Mouse (Mus musculus) MEL (cell line): Measurements from ENCODE around the gene Strap. TPM values are rescaled to one million over a fixed set of nuclear protein-coding genes. Genes with fewer than 3 reads are reported as not detected.
"Not testable (repeated sequence)": the region's sequence is repeated elsewhere in the genome, so short reads cannot be mapped to it uniquely, and the experiment has no call there.

Experiments used
- DNase-seq: peaks from one replicate; pipeline ENCODE4 v3.0.0; 2011; ENCODE audit warnings: low read depth, low spot score
- H3K27ac ChIP-seq: 2 replicates; pipeline ENCODE4 v1.5.1; 2012; ENCODE audit warnings: low read depth, mild to moderate bottlenecking, control low read depth, low read length, moderate library complexity; ENCODE audit not compliant: control insufficient read depth
- H3K27me3 ChIP-seq, 2 experiments: fragments of 150-350 bp in 1 of 2; sonication (generic) in 1 of 2; 2 replicates each; pipeline ENCODE4 v1.6.1; 2012; ENCODE audit warnings: low read length in 2 of 2, mild to moderate bottlenecking in 2 of 2, improper control_type of control experiment in 1 of 2, moderate library complexity in 1 of 2; ENCODE audit not compliant: insufficient read depth in 2 of 2, control insufficient read depth in 1 of 2
- H3K36me3 ChIP-seq, 2 experiments: 2 replicates each; pipeline ENCODE4 v1.6.1; 2012 to 2014; ENCODE audit warnings: low read length in 2 of 2, improper control_type of control experiment in 1 of 2, inconsistent platforms in 1 of 2, mild to moderate bottlenecking in 1 of 2; ENCODE audit not compliant: insufficient read depth in 2 of 2, control insufficient read depth in 1 of 2
- H3K4me1 ChIP-seq, 2 experiments: fragments of 150-350 bp in 1 of 2; sonication (generic) in 1 of 2; 2 replicates each; pipeline ENCODE4 v1.6.1; 2012; ENCODE audit warnings: low read length in 2 of 2, improper control_type of control experiment in 1 of 2, mild to moderate bottlenecking in 1 of 2; ENCODE audit not compliant: insufficient read depth in 2 of 2, control insufficient read depth in 1 of 2
- H3K4me3 ChIP-seq, 2 experiments: fragments of 150-350 bp in 1 of 2; sonication (generic) in 1 of 2; 2 replicates each; pipeline ENCODE4 v1.5.1; 2012; ENCODE audit warnings: low read depth in 2 of 2, low read length in 2 of 2, mild to moderate bottlenecking in 2 of 2, moderate library complexity in 2 of 2, control low read depth in 1 of 2, improper control_type of control experiment in 1 of 2; ENCODE audit not compliant: control insufficient read depth in 1 of 2, insufficient read depth in 1 of 2
- H3K79me2 ChIP-seq: 2 replicates; pipeline ENCODE4 v1.6.1; 2012; ENCODE audit warnings: mild to moderate bottlenecking, low read length, moderate library complexity; ENCODE audit not compliant: control insufficient read depth, poor library complexity, insufficient read depth
- H3K9ac ChIP-seq: 2 replicates; pipeline ENCODE4 v1.6.1; 2012; ENCODE audit warnings: low read depth, mild to moderate bottlenecking, control low read depth, low read length, moderate library complexity; ENCODE audit not compliant: control insufficient read depth, poor library complexity, severe bottlenecking
- H3K9me3 ChIP-seq: fragments of 150-350 bp; sonication (generic); replicated peaks from 2 replicates; pipeline ENCODE4 v1.6.1; 2012; ENCODE audit warnings: mild to moderate bottlenecking, low read length, improper control_type of control experiment, moderate library complexity; ENCODE audit not compliant: insufficient read depth
- BHLHE40 ChIP-seq: IDR thresholded peaks from 2 replicates; pipeline ENCODE4 v1.6.1; 2012; ENCODE audit warnings: low read depth, mild to moderate bottlenecking, inconsistent platforms, low read length, improper control_type of control experiment, borderline replicate concordance
- E2F4 ChIP-seq: IDR thresholded peaks from 2 replicates; pipeline ENCODE4 v1.6.1; 2011; ENCODE audit warnings: low read depth, low read length, improper control_type of control experiment, borderline replicate concordance
- ELF1 ChIP-seq: IDR thresholded peaks from 2 replicates; pipeline ENCODE4 v1.6.1; 2014; ENCODE audit warnings: low read depth, mild to moderate bottlenecking, inconsistent platforms, low read length, improper control_type of control experiment, moderate library complexity
- EP300 ChIP-seq, 2 experiments: IDR thresholded peaks; 2 replicates each; pipeline ENCODE4 v1.6.1; 2011; ENCODE audit warnings: improper control_type of control experiment in 2 of 2, low read length in 2 of 2, low read depth in 1 of 2, mild to moderate bottlenecking in 1 of 2
- JUND ChIP-seq: IDR thresholded peaks from 2 replicates; pipeline ENCODE4 v1.6.1; 2011; ENCODE audit warnings: low read depth, mild to moderate bottlenecking, improper control_type of control experiment, low read length
- MAFK ChIP-seq: IDR thresholded peaks from 2 replicates; pipeline ENCODE4 v1.6.1; 2011; ENCODE audit warnings: low read depth, mild to moderate bottlenecking, low read length, improper control_type of control experiment, borderline replicate concordance
- MAX ChIP-seq: IDR thresholded peaks from 2 replicates; pipeline ENCODE4 v1.6.1; 2011; ENCODE audit warnings: low read length, improper control_type of control experiment
- MAZ ChIP-seq: IDR thresholded peaks from 2 replicates; pipeline ENCODE4 v1.6.1; 2012; ENCODE audit warnings: low read depth, mild to moderate bottlenecking, inconsistent platforms, low read length, improper control_type of control experiment
- MXI1 ChIP-seq: IDR thresholded peaks from 2 replicates; pipeline ENCODE4 v1.6.1; 2011; ENCODE audit warnings: mild to moderate bottlenecking, low read depth, low read length, improper control_type of control experiment
- MYB ChIP-seq: IDR thresholded peaks from 2 replicates; pipeline ENCODE4 v1.6.1; 2011; ENCODE audit warnings: mild to moderate bottlenecking, low read depth, low read length, improper control_type of control experiment
- NELFE ChIP-seq: IDR thresholded peaks from 2 replicates; pipeline ENCODE4 v1.6.1; 2011; ENCODE audit warnings: low read depth, low read length, improper control_type of control experiment
- NRF1 ChIP-seq: IDR thresholded peaks from 2 replicates; pipeline ENCODE4 v1.6.1; 2014; ENCODE audit warnings: low read depth, mild to moderate bottlenecking, inconsistent platforms, low read length, improper control_type of control experiment, moderate library complexity; ENCODE audit not compliant: poor library complexity, insufficient read depth, severe bottlenecking
- POLR2AphosphoS2 ChIP-seq: IDR thresholded peaks from 2 replicates; pipeline ENCODE4 v1.6.1; 2011; ENCODE audit warnings: low read length, improper control_type of control experiment
- SIN3A ChIP-seq: IDR thresholded peaks from 2 replicates; pipeline ENCODE4 v1.6.1; 2012; ENCODE audit warnings: low read length, improper control_type of control experiment, inconsistent platforms
- TAL1 ChIP-seq: IDR thresholded peaks from 2 replicates; pipeline ENCODE4 v1.6.1; 2012; ENCODE audit warnings: mild to moderate bottlenecking, inconsistent platforms, low read length, moderate library complexity, mixed read lengths
- TBP ChIP-seq: IDR thresholded peaks from 2 replicates; pipeline ENCODE4 v1.8.0; 2011; ENCODE audit warnings: low read depth, low read length, improper control_type of control experiment
- TCF12 ChIP-seq: IDR thresholded peaks from 2 replicates; pipeline ENCODE4 v1.6.1; 2014; ENCODE audit warnings: low read depth, mild to moderate bottlenecking, inconsistent platforms, low read length, improper control_type of control experiment, moderate library complexity
- UBTF ChIP-seq: IDR thresholded peaks from 2 replicates; pipeline ENCODE4 v1.6.1; 2012; ENCODE audit warnings: low read depth, mild to moderate bottlenecking, inconsistent platforms, low read length, improper control_type of control experiment, moderate library complexity, borderline replicate concordance; ENCODE audit not compliant: insufficient read depth
- ZC3H11A ChIP-seq: IDR thresholded peaks from 2 replicates; pipeline ENCODE4 v1.6.1; 2012; ENCODE audit warnings: low read depth, mild to moderate bottlenecking, inconsistent platforms, low read length, improper control_type of control experiment
- ZKSCAN1 ChIP-seq: IDR thresholded peaks from 2 replicates; pipeline ENCODE4 v1.6.1; 2012; ENCODE audit warnings: low read depth, mild to moderate bottlenecking, inconsistent platforms, low read length, improper control_type of control experiment, moderate library complexity
- polyA plus RNA-seq, 2 experiments: library from polyadenylated mRNA; stranded (reverse) in 1 of 2; unstranded in 1 of 2; fragments of >175 nt in 1 of 2; fragments of >200 nt in 1 of 2; gene quantifications; 2 replicates each; pipeline versions ENCODE4 v1.2.1 to v1.2.4; 2012; ENCODE audit warnings: low replicate concordance in 2 of 2, low read depth in 1 of 2; ENCODE audit not compliant: insufficient read length in 2 of 2, insufficient read depth in 1 of 2, missing spikeins in 1 of 2
- total RNA-seq: library from RNA; depleted of rRNA; stranded (reverse); fragments of 300-350 nt; gene quantifications from 2 replicates; pipeline ENCODE4 v1.2.3, GENCODE M21; 2012

Strap gene
- total and polyA plus RNA-seq, 3 experiments, result 142 to 194 TPM; not detected in 1

- Histone ChIP-seq H3K36me3 (no peaks in the 10 kb centered on the region), H3K27ac (no peak overlapping the region)
- no peak for TF ChIP-seq POLR2AphosphoS2
- no peak for TF ChIP-seq UBTF
- no peak for TF ChIP-seq MYB
- no peak for TF ChIP-seq MAX
- TF ChIP-seq TCF12, result no peak
- TF ChIP-seq SIN3A, result no peak
- TF ChIP-seq, all 39 proteins: peak for 0
- Histone ChIP-seq H3K4me1 (no peaks in the 10 kb centered on the region), H3K9ac (no peak overlapping the region), H3K27me3 (no peaks in the 10 kb centered on the region), H3K9me3 (no peaks in the 10 kb centered on the region), H3K4me3 (no peak overlapping the region), H3K79me2 (no peaks in the 10 kb centered on the region)
- DNase-seq, result no peak
Observed at GRCm38 (mm10) chr6:137706209-137706608, 28.7 kb upstream of the Strap start.

GRCm38 (mm10) chr6:137708726-137709405 is 26.0 kb upstream of the Strap start:
- H3K36me3 ChIP-seq, DNase-seq, H3K9ac ChIP-seq, H3K79me2 ChIP-seq, H3K4me1 ChIP-seq, H3K9me3 ChIP-seq, H3K27me3 ChIP-seq, H3K27ac ChIP-seq, H3K4me3 ChIP-seq: not testable (repeated sequence)

GRCm38 (mm10) chr6:137710179-137711037 is 24.5 kb upstream of the Strap start:
- no peak for DNase-seq
- Histone ChIP-seq H3K9me3 (no peaks in the 10 kb centered on the region), H3K4me3 (no peak overlapping the region), H3K9ac (no peak overlapping the region), H3K36me3 (no peaks in the 10 kb centered on the region), H3K27me3 (no peaks in the 10 kb centered on the region), H3K27ac (no peak overlapping the region), H3K4me1 (no peaks in the 10 kb centered on the region), H3K79me2 (no peaks in the 10 kb centered on the region)
- TF ChIP-seq ZC3H11A (no peak), MAZ (no peak), BHLHE40 (no peak), NELFE (no peak), TBP (no peak), ELF1 (no peak), E2F4 (no peak), NRF1 (no peak), TAL1 (no peak), MXI1 (no peak), EP300 (IDR thresholded peaks at IDR 0.05; ENCODE audit: low read depth in 1 of 2, low read length in 2 of 2) (no peak), JUND (no peak), MAFK (no peak), POLR2AphosphoS2 (no peak), ZKSCAN1 (no peak)
